Mouse (Mus musculus) kidney, embryonic 15.5 days (tissue): ENCODE data around the gene Galnt15. TPM values are rescaled to one million over a fixed set of nuclear protein-coding genes. Genes with fewer than 3 reads are reported as not detected.

Experiments used
- ATAC-seq: fragments of 200-750 bp; cut with Nextera tagmentation; replicated peaks from 2 replicates; pipeline ENCODE4 v1.8.0; 2017; ENCODE audit warnings: moderate TSS enrichment; ENCODE audit not compliant: low FRiP score
- H3K27ac ChIP-seq: fragments of 300-500 bp; sonication (generic); 2 replicates; pipeline ENCODE4 v1.5.1; 2015; ENCODE audit warnings: mild to moderate bottlenecking, inconsistent platforms
- H3K27me3 ChIP-seq: fragments of 300-500 bp; sonication (generic); 2 replicates; pipeline ENCODE4 v1.6.1; 2015; ENCODE audit warnings: inconsistent platforms
- H3K36me3 ChIP-seq: fragments of 300-500 bp; sonication (generic); 2 replicates; pipeline ENCODE4 v1.6.1; 2015; ENCODE audit warnings: inconsistent platforms
- H3K4me1 ChIP-seq: fragments of 300-500 bp; sonication (generic); 2 replicates; pipeline ENCODE4 v1.6.1; 2015; ENCODE audit warnings: inconsistent platforms
- H3K4me2 ChIP-seq: fragments of 300-500 bp; sonication (generic); 2 replicates; pipeline ENCODE4 v1.6.1; 2015; ENCODE audit warnings: moderate library complexity, mild to moderate bottlenecking, inconsistent platforms
- H3K4me3 ChIP-seq: fragments of 300-500 bp; sonication (generic); replicated peaks from 2 replicates; pipeline ENCODE4 v1.5.1; 2015; ENCODE audit warnings: mild to moderate bottlenecking, inconsistent platforms
- H3K9ac ChIP-seq: fragments of 300-500 bp; sonication (generic); 2 replicates; pipeline ENCODE4 v1.6.1; 2015; ENCODE audit warnings: mild to moderate bottlenecking, inconsistent platforms
- H3K9me3 ChIP-seq: fragments of 300-500 bp; sonication (generic); replicated peaks from 2 replicates; pipeline ENCODE4 v1.6.1; 2016; ENCODE audit warnings: inconsistent platforms
- WGBS: fragments of 180-500 bp; shearing (Covaris S2); methylation state at CpG from one replicate; pipeline ENCODE4 v1.1.7; 2015; ENCODE audit warnings: mixed read lengths; 5-methylcytosine and 5-hydroxymethylcytosine counted together
- polyA plus RNA-seq: library from polyadenylated mRNA; unstranded; fragments of >200 nt; fragmentation: Nextera tagmentation; extraction: Ambion mirVana; gene quantifications from 2 replicates; pipeline ENCODE4 v1.2.1, GENCODE M21; 2015

Galnt15 gene
- polyA plus RNA-seq, result 0.38 and 0.64 TPM in 2 replicates

- Histone ChIP-seq H3K27ac (no peak within 1 kb of the TSS), H3K4me1 (peaks cover 26% of the 10 kb centered on the region), H3K4me2 (peak within 1 kb of the TSS; percentile 43), H3K4me3 (no peak within 1 kb of the TSS), H3K9me3 (no peaks in the 10 kb centered on the region), H3K9ac (no peak within 1 kb of the TSS), H3K36me3 (no peaks in the 10 kb centered on the region), H3K27me3 (peaks cover 17% of the 10 kb centered on the region)
- 9% methylated on average over 9 of the region's 9 CpGs for WGBS
- no peak for ATAC-seq
Observed at GRCm38 (mm10) chr14:32028681-32029091, at the start of gene Galnt15. Gene Galnt15 (plus strand): TSS chr14:32028989.

GRCm38 (mm10) chr14:31994021-31994420 lies 34.8 kb upstream of the Galnt15 start:
- 62% methylated on average over 8 of the region's 8 CpGs for WGBS
- no peak for ATAC-seq
- Histone ChIP-seq H3K27ac (no peak overlapping the region), H3K27me3 (no peaks in the 10 kb centered on the region), H3K4me2 (no peak overlapping the region), H3K9me3 (no peaks in the 10 kb centered on the region), H3K36me3 (no peaks in the 10 kb centered on the region), H3K9ac (no peak overlapping the region), H3K4me3 (no peak overlapping the region), H3K4me1 (no peaks in the 10 kb centered on the region)

GRCm38 (mm10) chr14:32000941-32001340 lies 27.8 kb upstream of the Galnt15 start:
- WGBS, result 79% methylated on average over 7 of the region's 7 CpGs
- no peaks in the 10 kb centered on the region for H3K4me1 ChIP-seq
- H3K9me3 ChIP-seq, result no peaks in the 10 kb centered on the region
- no peak overlapping the region for H3K9ac ChIP-seq
- H3K27me3 ChIP-seq, result no peaks in the 10 kb centered on the region
- H3K4me3 ChIP-seq, result no peak overlapping the region
- no peaks in the 10 kb centered on the region for H3K36me3 ChIP-seq
- no peak for ATAC-seq
- no peak overlapping the region for H3K4me2 ChIP-seq
- H3K27ac ChIP-seq, result no peak overlapping the region

- Histone ChIP-seq H3K27me3 (no peaks in the 10 kb centered on the region), H3K4me1 (no peaks in the 10 kb centered on the region), H3K4me2 (no peak overlapping the region), H3K27ac (no peak overlapping the region), H3K9ac (no peak overlapping the region), H3K9me3 (no peaks in the 10 kb centered on the region), H3K4me3 (no peak overlapping the region), H3K36me3 (no peaks in the 10 kb centered on the region)
- ATAC-seq, result no peak
- WGBS, result 86% methylated on average over 15 of the region's 15 CpGs
Observed at GRCm38 (mm10) chr14:32002502-32003338, 26.1 kb upstream of the Galnt15 start.

- Histone ChIP-seq H3K4me2 (no peak overlapping the region), H3K36me3 (no peaks in the 10 kb centered on the region), H3K9ac (no peak overlapping the region), H3K4me3 (no peak overlapping the region), H3K27me3 (no peaks in the 10 kb centered on the region), H3K9me3 (no peaks in the 10 kb centered on the region), H3K4me1 (no peaks in the 10 kb centered on the region), H3K27ac (no peak overlapping the region)
- WGBS, result 67% methylated on average over 7 of the region's 7 CpGs
- ATAC-seq, result no peak
Observed at GRCm38 (mm10) chr14:32003904-32004596, 24.7 kb upstream of the Galnt15 start.

GRCm38 (mm10) chr14:32005673-32006261 lies 23.0 kb upstream of the Galnt15 start:
- Histone ChIP-seq H3K4me3 (no peak overlapping the region), H3K9me3 (no peaks in the 10 kb centered on the region), H3K4me1 (no peaks in the 10 kb centered on the region), H3K4me2 (no peak overlapping the region), H3K27me3 (no peaks in the 10 kb centered on the region), H3K36me3 (no peaks in the 10 kb centered on the region), H3K27ac (no peak overlapping the region), H3K9ac (no peak overlapping the region)
- ATAC-seq, result no peak
- 62% methylated on average over 9 of the region's 9 CpGs for WGBS

- Histone ChIP-seq H3K9me3 (no peaks in the 10 kb centered on the region), H3K9ac (no peak overlapping the region), H3K4me1 (no peaks in the 10 kb centered on the region), H3K27ac (no peak overlapping the region), H3K27me3 (no peaks in the 10 kb centered on the region), H3K36me3 (no peaks in the 10 kb centered on the region), H3K4me2 (no peak overlapping the region), H3K4me3 (no peak overlapping the region)
- 84% methylated on average over 4 of the region's 4 CpGs for WGBS
- no peak for ATAC-seq
Observed at GRCm38 (mm10) chr14:32007654-32008335, 21.0 kb upstream of the Galnt15 start.

- no peak overlapping the region for H3K4me3 ChIP-seq
- no peak overlapping the region for H3K27ac ChIP-seq
- no peaks in the 10 kb centered on the region; the same call in 1 of the 2 replicates for H3K4me1 ChIP-seq
- H3K27me3 ChIP-seq, result no peaks in the 10 kb centered on the region
- no peak overlapping the region for H3K9ac ChIP-seq
- no peak overlapping the region for H3K4me2 ChIP-seq
- no peaks in the 10 kb centered on the region for H3K9me3 ChIP-seq
- WGBS, result 75% methylated on average over 2 of the region's 2 CpGs
- H3K36me3 ChIP-seq, result no peaks in the 10 kb centered on the region
- ATAC-seq, result no peak
Observed at GRCm38 (mm10) chr14:32009715-32010114, 19.1 kb upstream of the Galnt15 start.

- Histone ChIP-seq H3K4me2 (no peak overlapping the region), H3K4me1 (peaks cover under 1% of the 10 kb centered on the region), H3K27ac (no peak overlapping the region), H3K4me3 (no peak overlapping the region), H3K9me3 (no peaks in the 10 kb centered on the region), H3K9ac (no peak overlapping the region), H3K36me3 (no peaks in the 10 kb centered on the region), H3K27me3 (no peaks in the 10 kb centered on the region)
- no peak for ATAC-seq
- 52% methylated on average over 6 of the region's 6 CpGs for WGBS
Observed at GRCm38 (mm10) chr14:32011547-32012304, 17.1 kb upstream of the Galnt15 start.

GRCm38 (mm10) chr14:32015131-32015770 lies 13.5 kb upstream of the Galnt15 start:
- peak overlapping the region; percentile 11; the same call in 1 of the 2 replicates for H3K27ac ChIP-seq
- 78% methylated on average over 7 of the region's 7 CpGs for WGBS
- H3K4me1 ChIP-seq, result peaks cover 6% of the 10 kb centered on the region
- no peaks in the 10 kb centered on the region for H3K27me3 ChIP-seq
- H3K4me3 ChIP-seq, result no peak overlapping the region
- no peaks in the 10 kb centered on the region for H3K36me3 ChIP-seq
- H3K9ac ChIP-seq, result no peak overlapping the region
- H3K4me2 ChIP-seq, result no peak overlapping the region
- H3K9me3 ChIP-seq, result no peaks in the 10 kb centered on the region
- no peak for ATAC-seq

- Histone ChIP-seq H3K9ac (no peak overlapping the region), H3K9me3 (no peaks in the 10 kb centered on the region), H3K4me3 (no peak overlapping the region), H3K27me3 (no peaks in the 10 kb centered on the region), H3K4me2 (no peak overlapping the region), H3K4me1 (peaks cover 6% of the 10 kb centered on the region), H3K27ac (no peak overlapping the region), H3K36me3 (no peaks in the 10 kb centered on the region)
- ATAC-seq, result no peak
- WGBS, result 80% methylated on average over 3 of the region's 3 CpGs
Observed at GRCm38 (mm10) chr14:32016466-32016865, 12.3 kb upstream of the Galnt15 start.
